Mouse (Mus musculus) kidney, adult 2 months (tissue): ENCODE results near the gene Szt2.

Experiments used
- CTCF ChIP-seq: fragments of 200-500 bp; conservative IDR thresholded peaks from 2 replicates; pipeline ENCODE4 v1.5.1; 2011; ENCODE audit warnings: low read depth, mild to moderate bottlenecking, control low read depth, low read length, moderate library complexity, mixed read lengths; ENCODE audit not compliant: insufficient read depth, insufficient read length
- POLR2A ChIP-seq: fragments of 200-500 bp; IDR thresholded peaks from one replicate; pipeline ENCODE4 v1.6.1; 2011; ENCODE audit warnings: low read depth, low read length, control low read depth

GRCm38 (mm10) chr4:118383271-118383670 lies 25.8 kb downstream of the Szt2 start:
- no peak for TF ChIP-seq POLR2A
- TF ChIP-seq CTCF = no peak
